Comparison of ENCODE assay signal across 18 mouse cellular contexts in genomic region chr1:180567761-180568160, GRCm38 (mm10). TPM values are rescaled to one million over a fixed set of nuclear protein-coding genes. Genes with fewer than 3 reads are reported as not detected.
DNase-seq lines count a peak whose midpoint lies in the region; ATAC-seq and TF ChIP-seq lines count a peak whose summit lies in the region.
"Had no signal": no experiment of that assay in that cellular context is flagged by ENCODE, and none has a peak within 500 bp of the region (broad histone marks: within the 10 kb centered on the region; RNA-seq: fewer than 3 reads in every experiment).

No protein-coding gene starts in this region.

- TF ChIP-seq POLR2A in myocyte (IDR thresholded peaks at IDR 0.05; ENCODE audit: insufficient read length, low read depth) = no peak

- H3K4me1 ChIP-seq in forebrain, embryonic 10.5 days = peaks cover 36% of the 10 kb centered on the region
- H3K4me1 ChIP-seq in forebrain, embryonic 11.5 days (replicated peaks; ENCODE audit: control insufficient read depth, insufficient read depth, low read length) = peaks cover 10% of the 10 kb centered on the region
- peaks cover 27% of the 10 kb centered on the region for H3K4me1 ChIP-seq in midbrain, embryonic 15.5 days

- no peak overlapping the region for H3K4me2 ChIP-seq in forebrain, embryonic 11.5 days (ENCODE audit: low read depth, low read length, severe bottlenecking)
- no peak overlapping the region for H3K4me2 ChIP-seq in myocyte (ENCODE audit: low read depth)
- H3K4me2 ChIP-seq in midbrain, embryonic 15.5 days = no peak overlapping the region

- peaks cover 12% of the 10 kb centered on the region; the same call in 1 of the 2 replicates for H3K9me3 ChIP-seq in forebrain, embryonic 10.5 days
- no peaks in the 10 kb centered on the region for H3K9me3 ChIP-seq in forebrain, embryonic 11.5 days (ENCODE audit: control insufficient read depth, low read length)
- H3K9me3 ChIP-seq in midbrain, embryonic 15.5 days = no peaks in the 10 kb centered on the region
- H3K9me3 ChIP-seq: forebrain, embryonic 13.5 days; heart, embryonic 15.5 days; hindbrain, embryonic 15.5 days had no signal

- peaks cover 22% of the 10 kb centered on the region for H3K36me3 ChIP-seq in forebrain, embryonic 10.5 days (replicated peaks)
- H3K36me3 ChIP-seq in forebrain, embryonic 11.5 days (ENCODE audit: control insufficient read depth, insufficient read depth, low read length) = peaks cover 2% of the 10 kb centered on the region; the same call in 1 of the 2 replicates
- no peaks in the 10 kb centered on the region for H3K36me3 ChIP-seq in myocyte (ENCODE audit: control insufficient read depth, insufficient read depth)
- H3K36me3 ChIP-seq in midbrain, embryonic 15.5 days (replicated peaks) = no peaks in the 10 kb centered on the region
- H3K36me3 ChIP-seq: heart, embryonic 15.5 days; hindbrain, embryonic 15.5 days had no signal

- TF ChIP-seq CTCF in layer of hippocampus, adult 2 months (conservative IDR thresholded peaks at IDR 0.05) = no peak

- peak overlapping the region; percentile 40; the same call in 1 of the 2 replicates for H3K27ac ChIP-seq in forebrain, embryonic 10.5 days
- no peak overlapping the region for H3K27ac ChIP-seq in forebrain, embryonic 11.5 days (ENCODE audit: low read depth, low read length)
- peak overlapping the region; percentile 97 for H3K27ac ChIP-seq in layer of hippocampus, adult 2 months
- no peak overlapping the region for H3K27ac ChIP-seq in midbrain, embryonic 15.5 days

- ATAC-seq in forebrain, embryonic 11.5 days (replicated peaks; ENCODE audit: low FRiP score) = no peak
- ATAC-seq in midbrain, embryonic 15.5 days (replicated peaks) = no peak

- peaks cover 36% of the 10 kb centered on the region for H3K79me2 ChIP-seq in myocyte (ENCODE audit: control insufficient read depth, insufficient read depth)

- H3ac ChIP-seq in myocyte (ENCODE audit: control insufficient read depth, insufficient read length) = no peak overlapping the region

- no peaks in the 10 kb centered on the region for H3K27me3 ChIP-seq in forebrain, embryonic 10.5 days (ENCODE audit: poor library complexity, severe bottlenecking)
- no peaks in the 10 kb centered on the region for H3K27me3 ChIP-seq in forebrain, embryonic 11.5 days (ENCODE audit: control insufficient read depth, insufficient read depth, low read length)
- H3K27me3 ChIP-seq in myocyte (ENCODE audit: control insufficient read depth, insufficient read depth, insufficient read length) = peaks cover 4% of the 10 kb centered on the region
- no peaks in the 10 kb centered on the region for H3K27me3 ChIP-seq in midbrain, embryonic 15.5 days (replicated peaks)
- H3K27me3 ChIP-seq: CH12.LX; forebrain, embryonic 13.5 days; heart, embryonic 15.5 days; hindbrain, embryonic 15.5 days had no signal

- H3K9ac ChIP-seq in forebrain, embryonic 11.5 days (ENCODE audit: low read length) = no peak overlapping the region
- H3K9ac ChIP-seq in midbrain, embryonic 15.5 days = no peak overlapping the region

- no peak for DNase-seq in forebrain, embryonic 10.5 days (ENCODE audit: extremely low spot score, low spot score)
- DNase-seq in forebrain, embryonic 11.5 days (ENCODE audit: low spot score) = no peak
- no peak for DNase-seq in layer of hippocampus, adult 2 months (ENCODE audit: low spot score in 2 of 2)
- DNase-seq in layer of hippocampus, adult 11-12 months (ENCODE audit: low spot score) = no peak
- DNase-seq in ZHBTc4 (ENCODE audit: low read depth, low spot score) = peak; percentile 69
- no peak for DNase-seq in gastrocnemius, adult 8-10 months (ENCODE audit: low spot score in 2 of 2)
- DNase-seq: adrenal gland, postnatal 10 days; cerebellum, adult 9-11 months; forebrain, postnatal 0 days; gastrocnemius, adult 2 months; gastrocnemius, postnatal 36 days; heart, postnatal 14 days had no signal

- H3K4me3 ChIP-seq in forebrain, embryonic 10.5 days = no peak overlapping the region
- no peak overlapping the region for H3K4me3 ChIP-seq in forebrain, embryonic 11.5 days (ENCODE audit: low read depth, low read length)
- H3K4me3 ChIP-seq in layer of hippocampus, adult 2 months = no peak overlapping the region
- peak overlapping the region; percentile 61 for H3K4me3 ChIP-seq in myocyte
- no peak overlapping the region for H3K4me3 ChIP-seq in midbrain, embryonic 15.5 days

- WGBS in forebrain, embryonic 10.5 days = 78% methylated on average over 4 of the region's 4 CpGs
- 78% methylated on average over 4 of the region's 4 CpGs for WGBS in forebrain, embryonic 11.5 days
- 78% methylated on average over 4 of the region's 4 CpGs for WGBS in midbrain, embryonic 15.5 days

TF ChIP-seq in myocyte, 11 proteins besides CTCF, POLR2A, EP300 and RAD21:
- TF ChIP-seq TCF3 (IDR thresholded peaks at IDR 0.05; ENCODE audit: insufficient read length, low read depth) = no peak
- TF ChIP-seq MYOG (IDR thresholded peaks at IDR 0.05; ENCODE audit: control insufficient read depth in 1 of 3, insufficient read depth in 1 of 3, insufficient read length in 2 of 3, low read depth in 2 of 3) = no peak
- TF ChIP-seq POLR2AphosphoS2 (IDR thresholded peaks at IDR 0.05; ENCODE audit: insufficient read length, low read depth) = no peak
- TF ChIP-seq MYOD1 (IDR thresholded peaks at IDR 0.05; ENCODE audit: control insufficient read depth in 1 of 3, insufficient read length in 2 of 3, low read depth in 2 of 3) = no peak
- no peak for TF ChIP-seq E2F4 (IDR thresholded peaks at IDR 0.05; ENCODE audit: insufficient read depth)
- no peak for TF ChIP-seq CEBPB (IDR thresholded peaks at IDR 0.05; ENCODE audit: insufficient read depth, poor library complexity, severe bottlenecking)
- TF ChIP-seq MAX (IDR thresholded peaks at IDR 0.05; ENCODE audit: low read depth) = no peak
- no peak for TF ChIP-seq USF1 (IDR thresholded peaks at IDR 0.05; ENCODE audit: low read depth)
- TF ChIP-seq TCF12 (IDR thresholded peaks at IDR 0.05; ENCODE audit: insufficient read depth, poor library complexity, severe bottlenecking) = no peak
- no peak for TF ChIP-seq SRF (IDR thresholded peaks at IDR 0.05; ENCODE audit: control insufficient read depth, insufficient read length, low read depth)
- TF ChIP-seq REST (IDR thresholded peaks at IDR 0.05; ENCODE audit: insufficient read depth, insufficient read length) = no peak

RNA-seq across cellular contexts. Expression of gene Parp1, which starts 1.0 kb away (rescaled TPM):
- polyA plus RNA-seq in forebrain, embryonic 10.5 days (2016; fragmentation: Nextera tagmentation; extraction: Ambion mirVana) = 328 and 332 TPM in 2 replicates
- polyA plus RNA-seq in forebrain, embryonic 11.5 days (2014; fragmentation: Nextera tagmentation; extraction: Ambion mirVana) = 276 and 281 TPM in 2 replicates
- total RNA-seq in layer of hippocampus, adult 2 months (2021) = 100 to 1,000 TPM; 122 to 153 TPM
- polyA plus RNA-seq in myocyte (2012; fragmentation: generic; extraction: Trizol) = 29.2 TPM
- total RNA-seq in gastrocnemius, adult 8-10 months (2022) = 10 to 100 TPM; 52.8 to 68.4 (median 58.4) TPM
- 95.9 and 96.2 TPM in 2 replicates for polyA plus RNA-seq in midbrain, embryonic 15.5 days (2015; fragmentation: Nextera tagmentation; extraction: Ambion mirVana)

Comparison
In these comparisons a context has a peak if more than half of its experiments do, and no peak if none do; other contexts are left out.
1. H3K27ac ChIP-seq: peak in forebrain, embryonic 10.5 days (single experiment) and layer of hippocampus, adult 2 months (single experiment); none in forebrain, embryonic 11.5 days (single experiment) and midbrain, embryonic 15.5 days (single experiment).